Mouse (Mus musculus) ES-Bruce4 (cell line): ENCODE measurements around the gene Mgat5. TPM values are rescaled to one million over a fixed set of nuclear protein-coding genes. Genes with fewer than 3 reads are reported as not detected.

ENCODE experiments used
- H3K27ac ChIP-seq: 2 replicates; pipeline ENCODE4 v1.5.1; 2012; ENCODE audit warnings: low read length, inconsistent platforms; ENCODE audit not compliant: insufficient read depth
- H3K27me3 ChIP-seq: 2 replicates; pipeline ENCODE4 v1.6.1; 2012; ENCODE audit warnings: mild to moderate bottlenecking, low read length, inconsistent platforms; ENCODE audit not compliant: control insufficient read depth, poor library complexity, insufficient read depth, severe bottlenecking
- H3K36me3 ChIP-seq: 2 replicates; pipeline ENCODE4 v1.6.1; 2012; ENCODE audit warnings: inconsistent platforms, mild to moderate bottlenecking, low read length, moderate library complexity; ENCODE audit not compliant: control insufficient read depth, poor library complexity, insufficient read depth, severe bottlenecking
- H3K4me1 ChIP-seq: one replicate; pipeline ENCODE4 v1.8.1; 2011; ENCODE audit warnings: low read length; ENCODE audit not compliant: control insufficient read depth, insufficient read depth
- H3K4me3 ChIP-seq: 2 replicates; pipeline ENCODE4 v1.5.1; 2011; ENCODE audit warnings: low read depth, mild to moderate bottlenecking, low read length
- H3K9ac ChIP-seq: 2 replicates; pipeline ENCODE4 v1.6.1; 2012; ENCODE audit warnings: low read depth, mild to moderate bottlenecking, inconsistent platforms; ENCODE audit not compliant: poor library complexity, severe bottlenecking
- H3K9me3 ChIP-seq: replicated peaks from 2 replicates; pipeline ENCODE4 v1.6.1; 2012; ENCODE audit warnings: mild to moderate bottlenecking, low read length, inconsistent platforms; ENCODE audit not compliant: control insufficient read depth, poor library complexity, insufficient read depth, severe bottlenecking
- CTCF ChIP-seq: IDR thresholded peaks from one replicate; pipeline ENCODE4 v1.8.1; 2011; ENCODE audit warnings: low read depth, low read length
- EP300 ChIP-seq: IDR thresholded peaks from 2 replicates; pipeline ENCODE4 v1.6.1; 2011; ENCODE audit warnings: low read depth, low read length; ENCODE audit not compliant: insufficient read depth
- POLR2A ChIP-seq: IDR thresholded peaks from one replicate; pipeline ENCODE4 v1.8.1; 2011; ENCODE audit warnings: low read length; ENCODE audit not compliant: insufficient read depth
- polyA plus RNA-seq: library from polyadenylated mRNA; stranded (reverse); fragments of >200 nt; gene quantifications from 2 replicates; pipeline ENCODE4 v1.2.4, GENCODE M21; 2011; ENCODE audit warnings: low read depth; ENCODE audit not compliant: missing spikeins, insufficient read depth, insufficient read length

Mgat5 gene
- polyA plus RNA-seq, 1 experiment, result 9.9 TPM

- Histone ChIP-seq H3K4me3 (no peak overlapping the region), H3K36me3 (no peaks in the 10 kb centered on the region), H3K9me3 (0 out of 2 replicates have a peak, but pooled peaks cover 8% of the 10 kb centered on the region), H3K27me3 (no peaks in the 10 kb centered on the region), H3K9ac (no peak overlapping the region), H3K27ac (no peak overlapping the region), H3K4me1 (no peaks in the 10 kb centered on the region)
- TF ChIP-seq EP300 (no peak), CTCF (no peak), POLR2A (no peak)
Observed at GRCm38 (mm10) chr1:127169516-127169915, 35.3 kb upstream of the Mgat5 start.

GRCm38 (mm10) chr1:127171361-127171760, 33.5 kb upstream of the Mgat5 start:
- Histone ChIP-seq H3K4me3 (no peak overlapping the region), H3K4me1 (no peaks in the 10 kb centered on the region), H3K9ac (no peak overlapping the region), H3K9me3 (0 out of 2 replicates have a peak, but pooled peaks cover 8% of the 10 kb centered on the region), H3K36me3 (no peaks in the 10 kb centered on the region), H3K27me3 (no peaks in the 10 kb centered on the region), H3K27ac (no peak overlapping the region)
- TF ChIP-seq POLR2A (no peak), CTCF (no peak), EP300 (no peak)

- no peak overlapping the region for H3K27ac ChIP-seq
- 0 out of 2 replicates have a peak, but pooled peaks cover 8% of the 10 kb centered on the region for H3K9me3 ChIP-seq
- no peak overlapping the region for H3K9ac ChIP-seq
- H3K4me3 ChIP-seq, result no peak overlapping the region
- TF ChIP-seq POLR2A (no peak), EP300 (no peak), CTCF (no peak)
- H3K36me3 ChIP-seq, result no peaks in the 10 kb centered on the region
- H3K27me3 ChIP-seq, result no peaks in the 10 kb centered on the region
- H3K4me1 ChIP-seq, result no peaks in the 10 kb centered on the region
Observed at GRCm38 (mm10) chr1:127173448-127173847, 31.4 kb upstream of the Mgat5 start.

- H3K36me3 ChIP-seq, result no peaks in the 10 kb centered on the region
- H3K27ac ChIP-seq, result no peak overlapping the region
- H3K9ac ChIP-seq, result no peak overlapping the region
- H3K4me3 ChIP-seq, result no peak overlapping the region
- no peaks in the 10 kb centered on the region for H3K9me3 ChIP-seq
- no peaks in the 10 kb centered on the region for H3K4me1 ChIP-seq
- H3K27me3 ChIP-seq, result no peaks in the 10 kb centered on the region
- TF ChIP-seq CTCF (no peak), EP300 (no peak), POLR2A (no peak)
Observed at GRCm38 (mm10) chr1:127192396-127192795, 12.4 kb upstream of the Mgat5 start.

GRCm38 (mm10) chr1:127199186-127199585, 5.6 kb upstream of the Mgat5 start:
- no peaks in the 10 kb centered on the region for H3K27me3 ChIP-seq
- H3K9ac ChIP-seq, result no peak overlapping the region
- no peaks in the 10 kb centered on the region for H3K36me3 ChIP-seq
- no peak for TF ChIP-seq CTCF
- no peak for TF ChIP-seq EP300
- no peak for TF ChIP-seq POLR2A
- no peak overlapping the region for H3K27ac ChIP-seq
- peaks cover 2% of the 10 kb centered on the region for H3K4me1 ChIP-seq
- H3K4me3 ChIP-seq, result no peak overlapping the region
- no peaks in the 10 kb centered on the region for H3K9me3 ChIP-seq

- TF ChIP-seq POLR2A, result no peak
- TF ChIP-seq CTCF, result no peak
- no peak for TF ChIP-seq EP300
- no peak overlapping the region for H3K27ac ChIP-seq
- H3K9me3 ChIP-seq, result no peaks in the 10 kb centered on the region
- H3K4me3 ChIP-seq, result no peak overlapping the region
- peaks cover 2% of the 10 kb centered on the region for H3K4me1 ChIP-seq
- H3K27me3 ChIP-seq, result no peaks in the 10 kb centered on the region
- no peaks in the 10 kb centered on the region for H3K36me3 ChIP-seq
- H3K9ac ChIP-seq, result no peak overlapping the region
Observed at GRCm38 (mm10) chr1:127202360-127202759, 2.5 kb upstream of the Mgat5 start.

- Histone ChIP-seq H3K4me1 (peaks cover 2% of the 10 kb centered on the region), H3K36me3 (no peaks in the 10 kb centered on the region), H3K27ac (no peak overlapping the region), H3K27me3 (no peaks in the 10 kb centered on the region), H3K9me3 (no peaks in the 10 kb centered on the region), H3K9ac (no peak overlapping the region), H3K4me3 (no peak overlapping the region)
- TF ChIP-seq CTCF (no peak), POLR2A (no peak), EP300 (no peak)
Observed at GRCm38 (mm10) chr1:127203231-127203764, 1.5 kb upstream of the Mgat5 start.
